15 mouse cellular contexts compared by ENCODE assay signal in the genomic region with DNA sequence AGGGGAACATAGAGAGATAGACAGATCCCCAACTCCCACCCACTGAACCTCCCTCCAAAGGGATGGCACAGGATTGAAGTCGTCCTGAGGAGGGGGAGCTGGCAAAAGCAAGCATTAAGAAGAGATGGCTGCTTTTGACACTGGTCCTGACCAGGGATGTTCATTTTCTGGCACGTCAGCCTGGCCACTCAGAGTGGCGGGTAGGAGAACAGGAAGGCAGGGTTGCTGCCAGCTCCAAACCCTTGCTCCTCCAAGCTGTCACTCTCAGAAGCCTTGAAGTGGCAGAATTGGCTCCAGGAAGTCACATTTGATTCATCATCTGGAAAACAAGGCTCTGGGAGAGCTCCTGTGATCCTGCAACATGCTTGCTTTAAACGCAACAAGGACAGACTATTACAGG.
"Had no signal": no experiment of that assay in that cellular context is flagged by ENCODE, and none has a peak within 500 bp of the region (broad histone marks: within the 10 kb centered on the region; RNA-seq: fewer than 3 reads in every experiment).

No protein-coding gene starts in this region.

- H3K4me3 ChIP-seq: layer of hippocampus, adult 2 months; limb, embryonic 12.5 days; liver, embryonic 13.5 days; lung, embryonic 15.5 days; megakaryocyte, embryonic 14.5 days had no signal

- H3K36me3 ChIP-seq: limb, embryonic 12.5 days; liver, embryonic 13.5 days; lung, embryonic 15.5 days had no signal

- H3K9ac ChIP-seq: limb, embryonic 12.5 days; liver, embryonic 13.5 days; liver, postnatal 0 days; lung, embryonic 15.5 days had no signal

- H3K4me2 ChIP-seq: limb, embryonic 12.5 days; liver, embryonic 13.5 days; lung, embryonic 15.5 days; midbrain, embryonic 11.5 days had no signal

- ATAC-seq: liver, postnatal 0 days; midbrain, embryonic 16.5 days had no signal

- H3K27ac ChIP-seq: layer of hippocampus, adult 2 months; limb, embryonic 12.5 days; liver, embryonic 13.5 days; lung, embryonic 15.5 days; macrophage; stomach, postnatal 0 days had no signal

- H3K9me3 ChIP-seq: limb, embryonic 12.5 days; liver, embryonic 13.5 days; lung, embryonic 15.5 days had no signal

- H3K4me1 ChIP-seq: liver, embryonic 13.5 days; lung, embryonic 15.5 days; megakaryocyte, embryonic 14.5 days had no signal

- DNase-seq: kidney, postnatal 10 days; kidney, postnatal 4 days; liver; liver, embryonic 13.5 days; liver, postnatal 0 days; lung, postnatal 14 days; thymus, postnatal 4 days had no signal

- H3K27me3 ChIP-seq: limb, embryonic 12.5 days; liver, embryonic 13.5 days; lung, embryonic 15.5 days had no signal
